Mouse (Mus musculus): ENCODE data around the gene Cnbp. TPM values are rescaled to one million over a fixed set of nuclear protein-coding genes. Genes with fewer than 3 reads are reported as not detected.

Gene Cnbp
- polyA plus RNA-seq, 1 experiment from 2014 or later = 1,357 TPM

DNA sequence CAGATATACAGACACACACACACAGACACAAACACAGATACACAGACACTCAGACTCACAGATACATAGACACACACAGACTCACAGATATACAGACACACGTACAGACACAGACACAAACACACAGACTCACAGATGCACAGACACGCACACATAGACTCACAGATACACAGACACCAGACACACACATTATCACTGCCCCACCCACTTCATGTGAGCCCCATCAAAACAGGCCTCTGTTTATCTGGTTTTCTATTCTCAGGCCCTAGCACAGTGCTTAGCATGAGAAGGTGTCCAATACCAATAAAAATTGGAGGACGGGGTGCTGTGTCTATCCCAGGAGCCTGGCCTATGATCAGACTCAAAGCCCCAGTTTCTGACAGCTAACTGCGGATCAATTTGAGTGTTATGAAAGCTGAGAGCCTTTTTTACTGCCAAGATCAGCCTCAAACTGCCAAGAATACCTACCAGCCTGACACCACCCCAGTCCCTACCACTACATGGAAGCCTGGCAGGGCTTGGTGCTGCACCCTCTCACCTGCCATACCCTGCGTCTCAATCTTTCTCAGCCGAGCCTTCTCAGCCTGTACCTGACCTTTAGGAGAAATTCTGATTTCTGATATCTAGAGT lies 54.5 kb downstream of the Cnbp start:
- Histone ChIP-seq H3K27ac (replicated peaks; ENCODE audit: low read depth, low read length) (no peak overlapping the region), H3K36me3 (ENCODE audit: control insufficient read depth, insufficient read depth, low read length) (no peaks in the 10 kb centered on the region; the same call in 1 of the 2 replicates), H3K4me1 (ENCODE audit: control insufficient read depth, insufficient read depth, low read length) (0 out of 2 replicates have a peak, but pooled peaks cover 4% of the 10 kb centered on the region), H3K4me2 (ENCODE audit: low read depth, severe bottlenecking) (no peak overlapping the region), H3K9me3 (ENCODE audit: control insufficient read depth, low read length) (no peaks in the 10 kb centered on the region), H3K4me3 (ENCODE audit: low read depth, low read length) (no peak overlapping the region), H3K9ac (ENCODE audit: low read length) (no peak overlapping the region), H3K27me3 (ENCODE audit: control insufficient read depth, insufficient read depth, low read length) (no peaks in the 10 kb centered on the region)
- ATAC-seq (ENCODE audit: insufficient number of reproducible peaks, low FRiP score, low TSS enrichment, low read depth) (no peak), DNase-seq (ENCODE audit: low spot score) (no peak)
- whole genome bisulfite sequencing = 90% methylated on average over 6 of the region's 6 CpGs

DNA sequence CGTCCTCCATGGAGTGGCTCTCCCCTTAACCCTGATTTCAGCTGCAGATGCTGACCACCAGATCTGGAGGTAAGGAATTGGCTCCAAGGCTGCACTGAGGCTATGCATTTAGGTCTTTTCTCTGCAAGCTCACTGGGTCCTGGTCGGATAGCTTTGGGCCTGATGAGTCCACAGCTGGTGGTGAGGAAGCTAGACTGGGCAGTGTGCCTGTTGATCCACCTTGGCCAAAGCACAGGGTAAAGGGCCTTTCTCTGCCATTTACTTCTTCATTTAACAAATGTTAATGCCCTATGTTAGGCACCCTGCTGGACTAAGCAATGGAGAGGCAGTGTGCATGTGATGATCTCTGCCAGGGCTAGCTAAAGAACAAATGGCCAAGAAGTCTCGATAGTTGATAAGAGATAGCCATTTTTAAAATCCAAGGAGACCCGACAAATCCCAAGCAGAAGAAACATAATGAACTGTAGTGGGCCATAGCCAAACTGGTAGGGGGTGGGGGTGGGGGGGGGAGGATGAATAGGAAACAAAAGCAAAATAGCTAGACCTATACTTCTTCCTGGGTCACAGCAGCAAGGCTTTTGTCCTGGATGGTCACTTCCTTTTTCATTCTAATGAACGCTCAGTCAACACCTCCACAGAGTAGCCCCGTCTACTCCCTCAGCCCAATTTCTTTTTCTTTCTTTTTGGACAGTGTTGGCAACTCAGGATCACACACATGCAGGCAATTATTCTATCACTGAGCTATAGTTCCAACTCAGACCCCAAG lies 55.3 kb downstream of the Cnbp start:
- ATAC-seq (ENCODE audit: insufficient number of reproducible peaks, low FRiP score, low TSS enrichment, low read depth) (no peak), DNase-seq (ENCODE audit: low spot score) (no peak)
- 75% methylated on average over 6 of the region's 6 CpGs for WGBS
- H3K36me3 ChIP-seq (ENCODE audit: control insufficient read depth, insufficient read depth, low read length) = peaks cover 3% of the 10 kb centered on the region; the same call in 1 of the 2 replicates
- H3K27me3 ChIP-seq (ENCODE audit: control insufficient read depth, insufficient read depth, low read length) = no peaks in the 10 kb centered on the region
- no peak overlapping the region for H3K4me3 ChIP-seq (ENCODE audit: low read depth, low read length)
- H3K9me3 ChIP-seq (ENCODE audit: control insufficient read depth, low read length) = no peaks in the 10 kb centered on the region
- no peak overlapping the region for H3K27ac ChIP-seq (replicated peaks; ENCODE audit: low read depth, low read length)
- H3K9ac ChIP-seq (ENCODE audit: low read length) = no peak overlapping the region
- H3K4me1 ChIP-seq (ENCODE audit: control insufficient read depth, insufficient read depth, low read length) = 0 out of 2 replicates have a peak, but pooled peaks cover 4% of the 10 kb centered on the region
- H3K4me2 ChIP-seq (ENCODE audit: low read depth, severe bottlenecking) = no peak overlapping the region

DNA sequence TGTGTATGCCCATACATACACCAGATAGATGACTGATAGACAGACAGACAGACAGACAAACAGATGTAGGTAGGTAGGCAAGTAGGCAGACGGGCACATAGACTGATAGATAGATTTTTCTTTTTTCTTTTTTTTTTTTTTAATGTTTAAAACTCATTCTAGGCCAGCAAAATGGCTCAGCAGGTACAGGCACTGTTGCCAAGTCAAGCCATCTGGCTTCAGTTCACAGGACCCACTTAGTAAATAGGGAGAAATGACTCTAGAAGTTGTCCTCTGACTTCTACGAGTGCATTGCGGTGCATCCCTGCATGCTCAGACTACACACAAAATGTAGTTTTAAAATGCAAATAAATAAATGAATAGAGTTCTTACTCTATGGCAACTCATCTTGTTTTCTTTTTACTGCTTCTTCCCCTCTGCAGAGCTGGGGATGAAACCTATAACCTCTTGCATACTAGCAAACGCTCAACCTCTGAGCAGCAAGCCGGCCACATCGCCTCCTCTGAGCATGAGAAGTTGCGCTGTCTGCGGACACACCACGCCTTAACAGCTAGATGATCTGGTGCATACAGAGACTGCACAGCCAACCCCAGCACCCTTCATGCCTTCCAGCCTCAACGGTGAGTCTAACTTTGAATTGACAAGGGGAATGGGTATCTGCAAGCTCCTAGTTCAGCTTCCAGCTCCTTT lies 56.9 kb downstream of the Cnbp start:
- H3K27ac ChIP-seq (replicated peaks; ENCODE audit: low read depth, low read length) = no peak overlapping the region
- WGBS = 95% methylated on average over 10 of the region's 10 CpGs
- no peaks in the 10 kb centered on the region for H3K9me3 ChIP-seq (ENCODE audit: control insufficient read depth, low read length)
- H3K9ac ChIP-seq (ENCODE audit: low read length) = no peak overlapping the region
- no peak overlapping the region for H3K4me2 ChIP-seq (ENCODE audit: low read depth, severe bottlenecking)
- DNase-seq (ENCODE audit: low spot score) (no peak), ATAC-seq (ENCODE audit: insufficient number of reproducible peaks, low FRiP score, low TSS enrichment, low read depth) (no peak)
- H3K36me3 ChIP-seq (ENCODE audit: control insufficient read depth, insufficient read depth, low read length) = peaks cover 3% of the 10 kb centered on the region; the same call in 1 of the 2 replicates
- no peaks in the 10 kb centered on the region for H3K27me3 ChIP-seq (ENCODE audit: control insufficient read depth, insufficient read depth, low read length)
- no peak overlapping the region for H3K4me3 ChIP-seq (ENCODE audit: low read depth, low read length)
- H3K4me1 ChIP-seq (ENCODE audit: control insufficient read depth, insufficient read depth, low read length) = 0 out of 2 replicates have a peak, but pooled peaks cover 4% of the 10 kb centered on the region

Other genes with a start within 250 kb of the Cnbp start
- 15.4 and 17.1 TPM in 2 replicates for gene Aplf, start 178.9 kb downstream of the Cnbp start, polyA plus RNA-seq (2014; fragmentation: Nextera tagmentation; extraction: Ambion mirVana)
- 0.07 and 0.37 TPM in 2 replicates for gene Efcc1, start 120.2 kb downstream of the Cnbp start, polyA plus RNA-seq (2014; fragmentation: Nextera tagmentation; extraction: Ambion mirVana)
- 2.0 and 4.3 TPM in 2 replicates for gene Gp9, start 73.0 kb downstream of the Cnbp start, polyA plus RNA-seq (2014; fragmentation: Nextera tagmentation; extraction: Ambion mirVana)
- 6.9 and 7.5 TPM in 2 replicates for gene Rab43, start 38.9 kb downstream of the Cnbp start, polyA plus RNA-seq (2014; fragmentation: Nextera tagmentation; extraction: Ambion mirVana)
- gene Gm45140, start 15.3 kb downstream of the Cnbp start, polyA plus RNA-seq (2014; fragmentation: Nextera tagmentation; extraction: Ambion mirVana) = 2.8 and 3.5 TPM in 2 replicates
- 73.0 and 76.2 TPM in 2 replicates for gene Isy1, start 12.3 kb downstream of the Cnbp start, polyA plus RNA-seq (2014; fragmentation: Nextera tagmentation; extraction: Ambion mirVana)
- 150 and 163 TPM in 2 replicates for gene Copg1, start 36.7 kb upstream of the Cnbp start, polyA plus RNA-seq (2014; fragmentation: Nextera tagmentation; extraction: Ambion mirVana)
- 77.5 and 77.6 TPM in 2 replicates for gene Hmces, start 62.8 kb upstream of the Cnbp start, polyA plus RNA-seq (2014; fragmentation: Nextera tagmentation; extraction: Ambion mirVana)
- gene H1fx, start 130.5 kb upstream of the Cnbp start, polyA plus RNA-seq (2014; fragmentation: Nextera tagmentation; extraction: Ambion mirVana) = 98.9 and 122 TPM in 2 replicates
- gene Rab7, start 194.2 kb upstream of the Cnbp start, polyA plus RNA-seq (2014; fragmentation: Nextera tagmentation; extraction: Ambion mirVana) = 208 and 216 TPM in 2 replicates
- 332 and 352 TPM in 2 replicates for gene Rpn1, start 233.4 kb upstream of the Cnbp start, polyA plus RNA-seq (2014; fragmentation: Nextera tagmentation; extraction: Ambion mirVana)